Mouse (Mus musculus) ES-Bruce4 (cell line): ENCODE measurements around the gene Rtraf. TPM values are rescaled to one million over a fixed set of nuclear protein-coding genes. Genes with fewer than 3 reads are reported as not detected.

ENCODE experiments used
- H3K27ac ChIP-seq: 2 replicates; pipeline ENCODE4 v1.5.1; 2012; ENCODE audit warnings: low read length, inconsistent platforms; ENCODE audit not compliant: insufficient read depth
- H3K27me3 ChIP-seq: 2 replicates; pipeline ENCODE4 v1.6.1; 2012; ENCODE audit warnings: mild to moderate bottlenecking, low read length, inconsistent platforms; ENCODE audit not compliant: control insufficient read depth, poor library complexity, insufficient read depth, severe bottlenecking
- H3K36me3 ChIP-seq: 2 replicates; pipeline ENCODE4 v1.6.1; 2012; ENCODE audit warnings: inconsistent platforms, mild to moderate bottlenecking, low read length, moderate library complexity; ENCODE audit not compliant: control insufficient read depth, poor library complexity, insufficient read depth, severe bottlenecking
- H3K4me1 ChIP-seq: one replicate; pipeline ENCODE4 v1.8.1; 2011; ENCODE audit warnings: low read length; ENCODE audit not compliant: control insufficient read depth, insufficient read depth
- H3K4me3 ChIP-seq: 2 replicates; pipeline ENCODE4 v1.5.1; 2011; ENCODE audit warnings: low read depth, mild to moderate bottlenecking, low read length
- H3K9ac ChIP-seq: 2 replicates; pipeline ENCODE4 v1.6.1; 2012; ENCODE audit warnings: low read depth, mild to moderate bottlenecking, inconsistent platforms; ENCODE audit not compliant: poor library complexity, severe bottlenecking
- H3K9me3 ChIP-seq: replicated peaks from 2 replicates; pipeline ENCODE4 v1.6.1; 2012; ENCODE audit warnings: mild to moderate bottlenecking, low read length, inconsistent platforms; ENCODE audit not compliant: control insufficient read depth, poor library complexity, insufficient read depth, severe bottlenecking
- CTCF ChIP-seq: IDR thresholded peaks from one replicate; pipeline ENCODE4 v1.8.1; 2011; ENCODE audit warnings: low read depth, low read length
- EP300 ChIP-seq: IDR thresholded peaks from 2 replicates; pipeline ENCODE4 v1.6.1; 2011; ENCODE audit warnings: low read depth, low read length; ENCODE audit not compliant: insufficient read depth
- POLR2A ChIP-seq: IDR thresholded peaks from one replicate; pipeline ENCODE4 v1.8.1; 2011; ENCODE audit warnings: low read length; ENCODE audit not compliant: insufficient read depth
- polyA plus RNA-seq: library from polyadenylated mRNA; stranded (reverse); fragments of >200 nt; gene quantifications from 2 replicates; pipeline ENCODE4 v1.2.4, GENCODE M21; 2011; ENCODE audit warnings: low read depth; ENCODE audit not compliant: missing spikeins, insufficient read depth, insufficient read length

Rtraf gene
- polyA plus RNA-seq, 1 experiment: 246 TPM

GRCm38 (mm10) chr14:19766380-19766649, 57.3 kb downstream of the Rtraf start:
- no peak for TF ChIP-seq POLR2A
- no peak for TF ChIP-seq EP300
- no peak for TF ChIP-seq CTCF
- H3K9me3 ChIP-seq: no peaks in the 10 kb centered on the region
- H3K4me1 ChIP-seq: no peaks in the 10 kb centered on the region
- no peak overlapping the region for H3K27ac ChIP-seq
- H3K36me3 ChIP-seq: peaks cover 42% of the 10 kb centered on the region
- no peak overlapping the region for H3K4me3 ChIP-seq
- no peaks in the 10 kb centered on the region for H3K27me3 ChIP-seq
- no peak overlapping the region for H3K9ac ChIP-seq

- peaks cover under 1% of the 10 kb centered on the region for H3K4me1 ChIP-seq
- no peak for TF ChIP-seq EP300
- TF ChIP-seq POLR2A: no peak
- TF ChIP-seq CTCF: no peak
- H3K27me3 ChIP-seq: no peaks in the 10 kb centered on the region
- H3K27ac ChIP-seq: no peak overlapping the region
- no peaks in the 10 kb centered on the region for H3K9me3 ChIP-seq
- no peak overlapping the region for H3K9ac ChIP-seq
- peaks cover 42% of the 10 kb centered on the region for H3K36me3 ChIP-seq
- H3K4me3 ChIP-seq: no peak overlapping the region
These were observed 57.9 kb downstream of the Rtraf start for GRCm38 (mm10) chr14:19765539-19766379.

- Histone ChIP-seq H3K27me3 (no peaks in the 10 kb centered on the region), H3K4me3 (no peak overlapping the region), H3K4me1 (peaks cover 5% of the 10 kb centered on the region), H3K9ac (no peak overlapping the region), H3K27ac (no peak overlapping the region), H3K36me3 (peaks cover 39% of the 10 kb centered on the region), H3K9me3 (no peaks in the 10 kb centered on the region)
- no peak for TF ChIP-seq CTCF
- TF ChIP-seq EP300: no peak
- no peak for TF ChIP-seq POLR2A
These were observed 59.3 kb downstream of the Rtraf start for GRCm38 (mm10) chr14:19764331-19764730.

- Histone ChIP-seq H3K27ac (no peak overlapping the region), H3K9ac (no peak overlapping the region), H3K9me3 (no peaks in the 10 kb centered on the region), H3K27me3 (no peaks in the 10 kb centered on the region), H3K4me1 (peaks cover 5% of the 10 kb centered on the region), H3K4me3 (no peak overlapping the region), H3K36me3 (peaks cover 36% of the 10 kb centered on the region)
- TF ChIP-seq CTCF: no peak
- no peak for TF ChIP-seq POLR2A
- no peak for TF ChIP-seq EP300
These were observed 60.1 kb downstream of the Rtraf start for GRCm38 (mm10) chr14:19763527-19763926.

- no peak overlapping the region for H3K27ac ChIP-seq
- no peaks in the 10 kb centered on the region for H3K9me3 ChIP-seq
- no peak overlapping the region for H3K9ac ChIP-seq
- H3K27me3 ChIP-seq: no peaks in the 10 kb centered on the region
- peaks cover 6% of the 10 kb centered on the region for H3K4me1 ChIP-seq
- H3K36me3 ChIP-seq: peaks cover 31% of the 10 kb centered on the region
- no peak overlapping the region for H3K4me3 ChIP-seq
- TF ChIP-seq POLR2A (no peak), EP300 (peak; percentile 70; the same call in 1 of the 2 replicates), CTCF (no peak)
These were observed 61.6 kb downstream of the Rtraf start for GRCm38 (mm10) chr14:19762014-19762413.

Other genes with a start within 250 kb of the Rtraf start
- 1.9 and 2.0 TPM in 2 replicates for gene Gm2237, start 238.7 kb downstream of the Rtraf start, polyA plus RNA-seq
- gene Gm5458, start 221.2 kb downstream of the Rtraf start, polyA plus RNA-seq: not detected in 2 replicates
- gene Nid2, start 72.6 kb downstream of the Rtraf start, polyA plus RNA-seq: 125 and 133 TPM in 2 replicates
- gene Gng2, start 153.8 kb upstream of the Rtraf start, polyA plus RNA-seq: 117 and 134 TPM in 2 replicates